Mouse (Mus musculus): ENCODE measurements around the gene Zdhhc8.

- TF ChIP-seq POLR2A (IDR thresholded peaks at IDR 0.05; ENCODE audit: extremely low read depth, insufficient read depth, low read length) (no peak), CTCF (IDR thresholded peaks at IDR 0.05; ENCODE audit: extremely low read depth, insufficient read depth, low read length) (no peak)
Observed at GRCm38 (mm10) chr16:18233451-18233850, 1.5 kb downstream of the Zdhhc8 start.

Measured in cortical plate, adult 2 months (tissue).